Mouse (Mus musculus) thymus, adult 18-20 months (tissue): ENCODE data around the gene Afap1l2.

Source experiments
- DNase-seq, 2 experiments: peaks; one replicate each; pipeline ENCODE4 v3.0.0; 2022; ENCODE audit warnings: mixed read lengths in 2 of 2

Gene Afap1l2

DNA sequence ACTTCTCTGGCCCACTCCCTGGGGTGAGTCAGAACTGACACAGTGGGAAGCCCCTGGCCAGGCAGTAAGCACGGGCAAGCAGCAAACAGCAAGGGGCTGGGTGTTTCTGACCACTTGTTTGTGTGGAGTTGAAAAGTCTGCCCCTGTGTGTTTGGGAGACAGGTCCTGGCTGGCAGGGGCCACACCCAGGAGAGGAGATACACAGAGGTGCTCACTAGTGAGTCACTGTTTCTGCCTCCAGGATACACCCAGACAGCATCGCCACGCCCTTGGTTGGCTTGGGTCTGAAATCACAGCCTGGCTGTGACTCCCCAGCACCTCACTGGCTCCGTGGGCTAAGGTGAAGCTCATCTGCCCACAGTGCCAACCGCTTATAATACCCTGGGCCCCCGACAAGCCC lies 72.9 kb downstream of the Afap1l2 start:
- no peak for DNase-seq

DNA sequence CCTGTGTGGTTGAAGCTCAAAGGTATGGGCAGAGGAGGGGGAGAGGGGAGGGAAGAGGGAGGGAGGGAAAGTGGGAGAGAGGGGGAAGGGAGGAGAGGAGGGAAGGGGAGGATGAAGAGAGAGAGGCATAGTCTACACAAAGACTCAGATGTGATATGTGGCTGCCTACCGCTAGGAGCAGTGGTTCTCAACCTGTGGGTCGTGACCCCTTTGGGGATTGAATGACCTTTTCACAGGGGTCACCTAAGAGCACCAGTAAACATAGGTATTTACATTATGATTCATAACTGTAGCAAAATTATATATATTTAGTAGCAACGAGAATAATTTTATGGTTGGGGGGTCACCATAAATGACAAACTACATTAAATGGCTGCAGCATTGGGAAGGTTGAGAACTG lies 74.2 kb downstream of the Afap1l2 start:
- no peak for DNase-seq

DNA sequence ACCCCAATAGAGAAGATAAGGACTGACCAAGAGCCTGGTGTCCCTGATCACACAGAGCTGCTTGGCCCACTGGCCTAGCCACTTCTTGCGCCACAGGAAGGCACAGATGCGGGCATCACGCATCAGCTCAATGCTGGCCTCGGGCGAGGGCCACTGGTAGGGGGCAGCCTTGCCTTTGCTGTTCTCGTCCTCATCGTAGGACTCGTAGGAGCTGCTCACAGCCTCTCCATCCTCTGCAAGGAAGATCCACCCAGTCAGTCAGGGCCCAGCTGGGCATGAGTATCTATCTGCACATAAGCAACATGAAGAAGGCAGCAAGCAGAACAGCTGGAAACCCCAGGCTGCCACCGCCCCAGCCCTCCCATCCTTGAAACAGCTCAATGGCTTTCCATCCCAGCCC lies 78.0 kb downstream of the Afap1l2 start:
- no peak for DNase-seq

DNA sequence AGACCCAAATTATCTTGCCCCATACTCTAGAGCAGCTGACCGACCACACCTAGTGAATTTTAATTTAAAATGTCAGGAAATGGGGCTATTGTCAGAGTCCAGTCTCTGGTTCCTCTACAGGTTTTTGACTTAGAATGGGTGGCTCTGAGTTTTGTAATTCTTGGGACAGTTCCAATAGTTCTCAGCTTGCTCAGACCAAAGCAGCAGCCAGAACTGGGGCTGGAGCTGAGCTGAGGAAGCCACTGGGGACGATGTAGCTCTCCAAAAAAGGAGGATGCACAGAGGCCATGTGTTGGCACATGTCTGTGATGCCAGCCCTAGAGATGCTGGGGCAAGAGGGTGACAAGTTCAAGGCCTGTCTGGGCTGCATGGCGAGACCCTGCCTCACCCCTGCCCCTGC lies 78.6 kb downstream of the Afap1l2 start:
- DNase-seq = no peak

DNA sequence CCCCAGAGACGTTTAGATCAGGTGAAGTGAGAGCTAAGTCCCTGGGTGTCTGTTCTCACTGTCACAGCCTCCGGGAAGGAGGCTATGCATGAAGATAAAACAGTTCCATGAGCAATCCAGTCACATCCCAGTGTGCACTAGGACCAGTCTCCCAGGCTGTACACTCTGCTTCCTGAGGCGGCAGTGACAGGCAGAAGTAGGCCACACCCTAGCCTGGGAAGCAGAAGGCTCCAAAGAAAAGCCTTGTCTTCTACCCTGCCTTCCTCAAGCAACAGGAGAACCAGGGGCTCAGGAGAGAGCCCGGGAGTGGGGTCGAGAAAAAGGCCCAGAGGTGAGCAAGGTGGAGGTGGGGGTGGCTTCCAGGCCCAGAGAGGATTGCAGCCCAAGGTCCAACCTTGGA lies 86.3 kb downstream of the Afap1l2 start:
- DNase-seq = no peak

DNA sequence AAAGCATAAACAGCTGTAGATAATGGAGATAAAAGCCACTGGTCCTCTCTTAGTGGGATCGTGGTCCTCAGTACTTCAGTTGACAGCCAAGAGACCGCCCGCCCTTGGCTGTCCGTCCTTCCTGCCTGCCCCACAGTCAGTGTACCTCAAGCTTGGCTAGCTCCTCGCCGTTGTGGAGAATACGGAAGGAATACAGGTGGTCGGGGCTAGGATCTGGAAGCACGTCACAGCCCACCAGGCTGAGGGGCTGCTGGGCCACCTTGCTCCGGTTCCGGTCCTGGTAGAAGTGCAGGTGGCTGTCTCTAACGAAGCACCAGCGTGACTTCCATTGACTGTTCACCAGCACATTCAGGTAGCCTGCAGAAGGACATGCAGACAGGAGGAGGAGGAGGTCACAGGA lies 87.8 kb downstream of the Afap1l2 start:
- no peak for DNase-seq

DNA sequence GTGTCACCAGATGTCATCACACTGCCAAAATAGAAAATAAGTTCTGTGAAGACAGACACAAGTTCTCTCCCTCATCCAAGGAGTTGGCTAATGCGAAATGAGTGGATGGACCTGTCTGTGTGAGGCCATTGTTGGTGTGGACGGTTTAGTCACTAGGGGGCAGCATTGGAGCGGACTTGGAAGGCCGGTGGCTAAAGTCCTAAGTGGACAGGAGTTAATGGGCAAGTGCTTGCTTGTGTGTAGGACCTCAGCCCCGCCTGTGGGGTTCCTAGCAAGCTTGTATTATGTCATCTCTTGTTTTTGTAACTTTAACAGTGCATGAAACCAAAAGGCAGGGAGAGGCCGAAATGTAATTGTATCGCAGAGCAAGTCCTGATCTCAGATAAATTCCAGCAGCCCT lies 88.4 kb downstream of the Afap1l2 start:
- DNase-seq = peak in 1 of 2 experiments; percentile 14

DNA sequence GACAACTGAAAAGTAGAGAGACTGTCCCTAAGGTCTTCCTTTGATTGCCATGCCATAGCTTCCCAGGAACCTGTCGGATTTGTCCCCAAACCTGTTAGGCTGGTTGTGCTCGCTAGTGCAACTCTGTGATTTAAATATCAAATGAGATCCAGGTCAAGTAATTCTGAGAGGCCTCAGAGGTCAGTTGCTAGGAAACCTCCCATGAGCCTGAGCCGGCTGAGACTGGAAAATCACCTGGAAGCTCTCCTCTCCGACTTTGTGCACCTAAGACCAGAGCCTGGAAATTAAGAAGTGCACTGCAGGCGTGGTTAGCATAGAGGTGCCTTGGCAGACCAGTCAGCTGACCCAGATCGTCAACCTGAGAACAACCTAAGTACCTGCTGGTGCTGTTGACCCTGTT lies 92.9 kb downstream of the Afap1l2 start:
- DNase-seq = no peak

DNA sequence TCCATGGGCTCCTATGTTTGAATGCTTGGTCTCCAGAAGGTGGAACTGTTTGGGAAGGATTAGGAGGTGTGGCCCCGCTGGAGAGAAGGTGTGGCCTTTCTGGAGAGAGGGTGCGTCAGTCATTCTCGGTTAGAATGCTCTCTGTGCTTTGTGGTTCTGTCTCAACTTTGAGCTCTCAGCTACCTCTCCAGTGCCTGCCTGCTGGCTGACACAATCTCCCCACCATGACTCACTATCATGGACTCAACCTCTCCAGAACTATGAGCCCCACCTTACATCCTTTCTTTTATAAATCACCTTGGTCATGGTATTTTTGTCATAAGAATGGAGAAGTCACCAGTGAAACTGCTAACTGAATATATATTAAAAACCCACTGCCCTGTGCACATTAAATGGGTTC lies 93.4 kb downstream of the Afap1l2 start:
- DNase-seq = no peak

DNA sequence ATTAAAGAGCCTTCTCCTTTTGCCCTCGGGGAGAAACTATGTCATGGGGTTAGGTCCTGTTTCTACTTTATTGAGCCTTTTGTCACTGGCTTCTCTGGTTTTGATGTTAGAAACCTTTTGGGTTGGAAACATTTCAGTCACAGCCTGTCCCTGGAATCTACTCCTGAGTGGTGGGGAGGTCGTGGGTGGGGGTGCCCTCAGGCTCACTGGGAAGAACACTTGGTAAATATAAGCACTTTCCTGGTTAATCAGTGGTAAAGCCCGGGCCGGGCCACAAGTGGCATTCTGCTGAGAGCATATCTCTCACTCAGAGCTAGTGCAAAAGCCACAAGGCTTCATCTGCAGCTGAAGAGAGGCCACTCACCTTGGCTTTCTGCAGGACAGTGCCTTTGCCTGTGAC lies 94.3 kb downstream of the Afap1l2 start:
- DNase-seq = no peak

DNA sequence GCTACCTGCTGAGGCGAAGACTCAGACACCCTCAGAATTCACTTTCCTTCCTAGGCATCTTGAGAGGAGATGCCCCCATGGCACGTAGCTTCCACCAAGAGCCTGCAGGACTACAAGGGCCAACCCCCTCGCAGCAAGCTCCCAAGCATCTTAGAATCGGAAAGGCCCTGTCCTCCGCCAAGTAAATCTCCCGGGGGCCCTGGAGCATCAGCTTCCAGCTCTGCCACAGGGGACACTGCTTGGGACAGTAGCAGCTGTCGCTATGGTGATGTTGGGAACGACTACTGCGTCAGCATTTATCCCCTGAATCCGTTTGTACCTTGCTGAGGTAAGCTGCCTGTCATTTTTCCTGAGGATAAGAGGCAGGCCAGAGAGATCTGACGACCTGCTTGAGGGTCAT lies 97.5 kb downstream of the Afap1l2 start:
- no peak for DNase-seq

DNA sequence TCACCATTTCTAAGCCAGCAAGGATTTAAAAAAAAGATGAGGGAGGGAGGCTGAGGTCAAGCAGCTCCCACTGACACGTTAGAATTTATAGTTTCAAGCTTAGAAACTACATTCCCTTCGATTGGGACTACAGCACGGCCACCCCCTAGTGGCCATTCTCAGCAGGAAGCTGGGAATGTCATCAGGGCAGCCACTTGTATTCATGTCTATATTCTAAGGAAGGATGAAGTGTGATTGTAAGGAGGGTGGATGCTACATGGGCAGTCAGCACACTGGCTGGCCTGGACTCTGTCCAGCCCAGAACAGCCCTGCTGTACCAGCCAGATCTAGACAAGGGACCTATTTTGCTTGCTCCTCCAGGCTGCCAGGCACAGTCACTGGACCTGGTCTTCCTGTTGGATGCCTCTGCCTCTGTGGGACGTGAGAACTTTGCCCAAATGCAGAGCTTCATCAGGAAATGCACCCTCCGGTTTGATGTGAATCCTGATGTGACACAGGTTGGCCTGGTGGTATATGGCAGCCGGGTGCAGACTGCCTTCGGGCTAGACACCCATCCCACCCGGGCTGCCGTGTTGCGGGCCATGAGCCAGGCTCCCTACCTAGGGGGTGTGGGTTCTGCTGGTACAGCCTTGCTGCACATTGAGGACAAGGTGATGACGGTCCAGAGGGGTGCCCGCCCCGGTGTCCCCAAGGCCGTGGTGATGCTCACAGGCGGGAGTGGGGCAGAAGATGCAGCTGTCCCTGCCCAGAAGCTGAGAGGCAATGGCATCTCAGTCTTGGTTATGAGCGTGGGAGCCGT lies 99.4 kb downstream of the Afap1l2 start:
- DNase-seq = no peak

DNA sequence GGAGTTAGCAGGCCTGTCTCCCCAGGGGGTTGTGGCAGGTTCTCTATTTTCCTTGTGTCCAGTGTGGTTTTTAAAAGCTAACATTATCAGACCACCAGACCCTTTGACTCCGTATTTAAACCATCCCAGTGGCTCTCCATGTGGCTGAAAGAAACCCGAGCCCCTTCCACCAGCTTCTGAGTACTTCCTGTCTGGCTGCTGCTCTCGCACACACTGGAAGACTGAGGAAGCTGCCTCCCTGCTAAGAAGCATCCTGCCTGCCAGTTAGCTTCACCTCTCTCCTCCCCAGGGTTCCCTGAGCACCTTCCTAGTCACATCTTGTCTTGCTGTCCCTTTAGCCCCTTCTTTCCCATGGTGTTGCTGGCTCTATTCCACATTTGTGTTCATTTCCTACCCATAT lies 100.2 kb downstream of the Afap1l2 start:
- no peak for DNase-seq

DNA sequence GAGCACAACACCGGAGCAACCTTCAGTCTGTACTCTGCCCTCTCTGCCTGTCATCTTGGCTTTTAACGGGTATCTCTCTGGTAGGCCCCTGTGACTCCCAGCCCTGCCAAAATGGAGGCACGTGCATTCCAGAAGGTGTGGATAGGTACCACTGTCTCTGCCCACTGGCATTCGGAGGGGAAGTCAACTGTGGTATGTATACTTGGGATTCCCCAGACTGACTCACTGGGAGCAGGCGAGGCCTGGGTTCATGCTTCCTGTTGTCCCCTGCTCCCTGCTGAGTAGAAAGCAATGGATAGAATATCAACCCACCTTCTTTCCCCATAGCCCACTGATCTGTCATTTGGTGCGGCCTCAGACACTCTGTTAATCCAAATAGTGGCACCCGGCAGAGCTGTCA lies 102.6 kb downstream of the Afap1l2 start:
- DNase-seq = no peak

DNA sequence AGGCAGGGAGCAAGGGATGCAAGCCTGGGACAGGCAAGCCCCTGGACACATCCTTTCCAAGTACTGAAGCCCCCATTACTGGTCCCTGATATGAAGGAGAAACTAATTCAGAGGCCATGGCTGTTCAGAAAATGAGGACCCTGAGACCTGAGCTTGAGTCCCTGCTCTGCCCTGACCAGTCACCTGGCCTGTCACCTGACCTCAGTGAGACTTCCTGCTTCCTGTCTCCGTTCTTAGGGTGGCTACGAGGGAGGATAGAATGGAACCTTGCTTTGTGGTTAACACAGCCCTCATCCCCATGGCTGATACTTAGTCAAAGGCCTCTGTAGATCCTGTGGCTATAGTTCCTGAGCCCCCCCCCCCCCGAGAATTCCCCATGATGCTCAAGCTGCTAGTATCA lies 103.9 kb downstream of the Afap1l2 start:
- no peak for DNase-seq

DNA sequence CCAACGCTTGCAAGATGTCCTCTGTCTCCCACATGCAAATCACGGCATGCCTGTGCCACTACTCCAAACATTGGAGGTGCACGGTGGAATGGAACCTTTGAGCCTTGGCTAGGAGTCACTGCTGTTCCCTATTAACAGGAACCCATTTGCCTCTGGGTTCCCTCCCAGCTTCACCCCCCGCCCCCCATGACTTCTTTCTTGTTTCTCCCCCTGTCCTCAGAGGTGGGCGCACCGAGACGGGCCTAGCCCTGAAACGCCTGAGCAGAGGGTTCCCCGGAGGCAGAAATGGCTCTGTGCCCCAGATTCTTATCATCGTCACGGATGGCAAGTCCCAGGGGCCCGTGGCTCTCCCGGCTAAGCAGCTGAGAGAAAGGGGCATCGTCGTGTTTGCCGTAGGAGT lies 110.4 kb downstream of the Afap1l2 start:
- no peak for DNase-seq

DNA sequence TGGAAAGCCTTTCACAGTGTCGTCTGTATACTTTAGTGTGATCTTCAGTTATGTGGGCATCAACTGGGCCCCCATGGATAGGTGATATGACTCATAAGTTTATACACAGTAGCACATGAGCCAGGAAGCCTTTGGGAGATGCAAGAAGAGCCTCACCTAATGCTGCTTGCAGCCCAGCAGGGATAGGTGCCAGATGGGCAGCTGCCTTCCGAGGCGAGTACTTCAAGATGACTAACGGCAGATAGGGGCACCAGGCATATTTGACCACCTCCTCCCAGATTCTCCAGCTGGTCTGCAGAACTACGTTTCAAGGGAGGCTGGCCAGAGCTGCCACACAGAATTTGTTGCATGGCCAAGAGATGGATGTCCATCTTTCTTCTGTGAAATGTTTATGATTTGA lies 114.7 kb downstream of the Afap1l2 start:
- DNase-seq = no peak

DNA sequence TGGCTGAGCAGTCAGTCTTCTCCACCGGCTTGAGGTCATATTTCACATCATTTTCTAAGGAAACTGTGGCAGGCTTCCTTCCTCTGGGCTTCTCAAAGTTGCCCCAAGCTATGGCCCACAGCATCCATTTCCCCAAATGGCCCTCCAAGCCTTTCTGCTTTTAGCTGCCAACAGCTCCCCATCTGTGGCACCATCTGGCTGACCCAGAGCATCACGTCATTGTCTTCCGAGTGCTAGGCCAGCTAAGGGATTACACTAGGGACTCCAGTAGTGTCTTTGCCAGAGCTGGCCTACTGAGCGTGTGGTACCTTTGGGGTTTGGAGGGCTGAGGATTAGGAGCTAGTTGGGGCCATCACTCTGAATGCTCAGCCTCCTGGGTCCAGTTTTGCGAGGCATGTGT lies 115.4 kb downstream of the Afap1l2 start:
- DNase-seq = no peak

DNA sequence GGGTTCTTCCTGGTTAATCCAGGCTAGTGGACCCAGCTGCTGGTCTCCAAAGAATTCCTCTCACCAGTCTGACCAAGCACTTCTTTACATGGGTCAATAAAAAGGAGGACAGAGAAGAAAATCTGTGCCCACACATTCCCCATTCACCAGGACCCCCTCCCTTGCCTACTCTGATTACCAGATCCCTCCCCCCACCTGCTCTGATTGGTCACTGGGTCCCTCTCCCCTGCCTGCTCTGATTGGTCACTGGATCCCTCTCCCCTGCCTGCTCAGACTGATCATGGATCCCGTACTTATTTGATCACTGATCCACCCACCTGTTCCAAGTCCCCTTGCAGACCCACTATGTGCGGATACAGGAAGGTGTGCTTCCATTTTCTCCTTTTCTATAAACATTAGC lies 116.6 kb downstream of the Afap1l2 start:
- no peak for DNase-seq

DNA sequence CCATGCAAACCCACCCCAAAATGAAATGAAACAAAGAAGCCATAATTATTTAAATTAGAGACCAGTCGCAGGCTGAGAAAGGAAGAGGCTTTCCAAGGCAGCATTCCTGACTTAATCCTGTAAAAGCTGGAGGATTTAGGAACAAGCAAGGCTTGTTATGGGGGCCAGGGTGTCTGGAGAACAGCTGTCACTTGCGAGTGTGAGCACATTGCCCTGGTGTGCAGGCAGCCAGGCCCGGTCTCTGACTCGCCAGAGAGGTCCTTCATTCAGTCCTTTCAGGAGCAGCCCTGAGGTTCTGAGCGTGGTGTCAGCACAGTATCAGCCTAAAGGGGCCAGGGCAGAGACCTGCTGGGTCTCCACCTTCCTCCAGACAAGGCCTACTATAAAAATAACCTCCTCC lies 119.4 kb downstream of the Afap1l2 start:
- DNase-seq = no peak

DNA sequence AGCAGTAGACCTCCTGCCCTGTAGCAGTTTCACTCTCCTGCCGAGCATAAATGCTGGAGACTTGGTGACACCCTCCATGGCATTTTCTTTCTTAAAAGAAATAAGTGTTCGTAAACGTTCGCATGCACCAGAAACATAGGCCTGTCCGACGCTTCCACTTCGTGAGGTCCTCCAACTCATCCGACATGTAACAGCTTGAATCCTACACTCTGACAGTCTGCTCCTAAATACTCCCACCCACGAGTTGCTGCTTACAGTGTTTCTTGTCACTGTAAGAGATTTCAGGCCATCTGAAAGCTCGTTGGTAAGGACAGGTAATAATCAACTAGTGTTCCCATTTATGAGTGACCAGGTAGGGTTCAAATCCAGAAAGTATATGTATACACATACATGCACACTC lies 120.1 kb downstream of the Afap1l2 start:
- no peak for DNase-seq

DNA sequence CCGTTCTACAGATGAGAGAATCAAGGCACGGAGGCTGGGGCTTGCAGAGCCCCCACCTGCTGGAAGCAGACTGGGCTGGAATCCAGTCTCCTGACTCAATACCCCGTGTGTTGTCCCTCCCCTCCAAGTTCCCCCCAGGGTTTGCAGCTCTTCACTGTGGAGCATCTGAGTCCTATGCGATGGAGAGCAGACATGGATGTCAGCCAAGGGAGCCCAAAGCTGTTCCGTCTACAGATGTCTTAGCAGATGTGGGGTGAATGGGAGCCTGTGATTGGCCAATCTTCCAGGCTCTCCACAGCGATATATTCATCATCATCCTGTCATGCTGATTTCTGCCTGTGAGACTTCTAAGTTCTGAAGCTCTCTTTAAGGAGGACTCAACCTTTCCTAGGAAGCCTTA lies 130.7 kb downstream of the Afap1l2 start:
- DNase-seq = no peak

DNA sequence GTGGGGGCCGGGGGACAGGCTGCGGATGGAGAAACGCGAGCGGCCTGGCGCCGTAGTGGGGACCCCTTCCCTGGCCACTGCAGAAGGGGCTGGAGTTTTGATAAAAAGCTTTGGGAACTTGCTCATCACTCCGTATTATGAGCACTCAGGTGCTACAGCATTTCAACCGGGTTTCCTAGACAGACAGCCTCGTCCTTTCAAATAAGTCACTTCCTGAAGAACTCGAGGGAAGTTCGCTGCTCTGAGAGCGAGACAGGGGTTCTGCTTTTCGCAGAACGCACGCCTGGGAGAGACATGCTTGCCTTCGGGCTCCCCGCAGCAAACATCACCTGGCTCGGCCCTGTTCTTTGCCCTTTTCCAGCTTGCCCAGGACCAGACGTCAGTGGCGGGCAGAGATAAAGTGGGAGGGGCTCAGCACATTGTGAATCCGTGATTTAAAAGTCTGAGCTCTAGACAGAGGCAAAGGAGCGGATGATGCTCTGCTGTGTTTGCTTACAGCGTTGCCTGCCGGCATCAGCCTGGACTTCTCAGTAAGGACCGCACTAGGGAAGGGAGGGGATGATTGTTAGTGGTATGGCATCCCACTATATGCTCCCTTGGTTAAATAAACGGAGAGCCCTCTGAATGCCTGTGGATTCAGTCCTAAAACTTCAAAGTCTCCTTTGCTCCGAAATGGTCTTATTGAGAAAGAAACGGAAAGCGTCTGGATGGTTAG lies 133.3 kb downstream of the Afap1l2 start:
- no peak for DNase-seq

DNA sequence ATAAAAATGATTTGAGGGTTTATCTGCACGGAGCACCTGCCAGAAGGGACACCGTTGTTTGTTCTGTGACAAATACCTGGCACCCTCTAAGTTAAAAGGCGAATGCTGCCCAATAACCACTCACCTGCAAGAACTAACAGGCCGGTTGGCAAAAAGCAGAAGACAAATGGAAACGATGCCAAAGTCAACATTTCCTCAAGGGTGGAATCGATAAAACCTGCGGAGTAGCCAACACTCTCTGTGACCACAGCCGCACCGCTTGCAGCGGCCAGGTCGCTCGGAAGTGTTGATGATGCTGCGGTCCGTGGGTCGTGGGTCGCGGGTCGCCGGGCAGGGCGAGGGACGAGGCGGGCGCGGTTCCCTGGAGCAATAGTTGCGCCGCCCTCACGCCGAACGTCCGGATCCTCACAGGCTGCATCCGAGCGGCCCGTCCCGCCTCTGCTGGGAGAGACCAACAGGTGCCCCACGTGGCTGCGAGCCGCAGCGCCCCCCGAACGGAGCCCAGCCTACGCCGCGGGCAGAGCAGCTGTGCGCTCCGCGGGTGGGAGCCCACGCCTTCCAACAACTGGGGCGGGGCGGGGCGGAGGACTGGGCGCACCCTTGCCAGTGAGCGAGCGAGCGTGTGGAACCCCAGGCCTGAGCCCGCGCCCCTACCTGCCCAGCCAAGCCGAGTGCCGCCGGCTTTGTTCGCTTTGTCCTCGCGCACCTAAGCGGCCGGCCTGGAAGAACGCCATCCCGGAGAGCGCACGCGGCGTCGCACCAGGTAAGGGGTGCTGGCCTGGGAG lies 134.0 kb downstream of the Afap1l2 start, which contains the start of gene Vwa2:
TSS of gene Vwa2 (plus strand) at position 434 of the 785 bp plus-strand sequence.
- no peak for DNase-seq
